Mouse (Mus musculus): ENCODE measurements at regions not wholly inside any gene's neighbourhood (a gene's known extent, or its start where the extent isn't known, plus 50 kb on each side); places are given as distances from the start of the nearest gene placed in this dataset.

DNA sequence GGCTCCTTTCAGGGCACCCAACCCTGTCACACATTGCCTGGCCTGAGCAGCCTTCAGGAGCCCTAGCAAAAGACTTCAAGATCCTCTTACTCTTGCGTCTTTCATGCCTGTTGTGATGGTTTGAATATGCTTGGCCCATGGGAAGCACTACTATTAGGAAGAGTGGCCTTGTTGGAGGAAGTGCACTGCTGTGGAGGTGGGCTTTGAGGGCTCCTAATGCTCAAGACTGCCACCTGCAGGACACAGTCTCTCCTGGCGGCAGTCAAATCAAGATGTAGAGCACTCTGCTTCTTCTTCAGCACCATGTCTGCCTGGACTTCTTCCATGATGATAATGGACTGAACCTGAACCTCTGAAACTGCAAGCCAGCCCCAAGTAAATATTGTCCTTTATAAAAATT is 73.0 kb downstream of the Tsen15 start:
- no peak for DNase-seq

DNA sequence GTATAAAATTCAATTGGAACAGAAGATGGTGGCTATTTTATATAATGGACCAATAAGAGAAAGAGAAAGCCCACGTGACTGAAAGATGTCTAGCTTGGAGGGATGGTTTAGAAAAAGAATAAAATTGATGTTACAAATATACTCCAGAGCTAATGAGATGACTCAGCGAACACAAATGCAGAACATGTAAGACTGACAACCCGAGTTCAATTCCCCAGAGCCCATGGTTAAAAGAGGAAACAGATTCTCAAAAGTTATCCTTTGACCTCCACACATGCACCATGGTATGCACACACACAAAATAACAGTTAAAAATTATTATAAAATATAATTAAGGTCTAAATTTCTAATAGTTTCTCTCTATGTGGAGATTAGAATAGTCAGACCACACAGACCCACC is 81.0 kb downstream of the Tsen15 start:
- no peak for DNase-seq

DNA sequence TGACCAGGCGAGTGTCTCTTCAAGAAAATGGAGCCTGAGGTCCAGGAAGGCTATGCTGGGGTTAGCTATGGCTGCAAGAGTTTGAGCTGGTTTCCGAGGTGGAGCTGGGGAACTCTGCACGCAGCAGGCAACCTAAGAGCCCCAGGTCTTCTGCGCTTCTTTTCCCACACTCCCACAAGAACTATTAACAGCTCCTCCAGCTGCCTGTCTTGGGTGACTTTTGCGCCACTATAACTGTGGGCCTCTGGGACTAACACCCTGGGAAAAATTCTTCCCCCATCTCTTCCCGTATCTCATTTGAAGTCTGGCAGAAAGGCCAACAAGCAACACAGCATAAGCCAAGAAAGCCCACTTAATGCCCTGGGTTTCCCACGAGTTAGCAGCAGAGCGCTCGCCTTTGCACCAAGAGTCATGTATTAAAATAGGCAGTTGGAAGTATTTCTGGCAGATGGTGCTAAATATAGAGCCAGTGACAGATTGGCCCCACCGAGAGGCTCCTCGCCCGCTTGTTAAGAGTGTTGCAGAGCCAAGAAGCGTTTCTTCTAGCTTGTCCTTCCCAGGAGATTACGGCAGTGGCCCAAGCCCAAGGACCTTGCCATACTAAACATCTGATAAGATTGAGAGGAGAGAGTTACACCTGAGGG is 81.9 kb downstream of the Tsen15 start:
- no peak for DNase-seq

DNA sequence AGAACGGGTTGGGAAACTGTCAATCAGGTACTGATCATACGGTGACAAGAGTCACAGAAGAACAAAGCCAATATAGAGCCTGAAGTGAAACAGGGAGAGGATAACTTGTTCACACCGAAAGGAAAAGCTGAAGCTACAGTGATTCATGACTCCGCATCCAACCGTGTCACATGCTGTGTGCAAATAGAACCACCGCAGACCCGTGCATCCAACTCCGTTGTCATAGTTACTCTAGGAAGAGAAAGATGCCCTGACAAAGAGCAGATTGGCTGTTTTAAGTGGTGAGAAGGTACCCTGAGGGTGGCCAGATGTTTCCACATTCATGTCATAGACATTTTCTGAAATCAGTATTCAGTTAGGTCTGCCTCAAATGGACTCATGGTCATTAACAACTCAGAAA is 85.1 kb downstream of the Tsen15 start:
- DNase-seq, result no peak

DNA sequence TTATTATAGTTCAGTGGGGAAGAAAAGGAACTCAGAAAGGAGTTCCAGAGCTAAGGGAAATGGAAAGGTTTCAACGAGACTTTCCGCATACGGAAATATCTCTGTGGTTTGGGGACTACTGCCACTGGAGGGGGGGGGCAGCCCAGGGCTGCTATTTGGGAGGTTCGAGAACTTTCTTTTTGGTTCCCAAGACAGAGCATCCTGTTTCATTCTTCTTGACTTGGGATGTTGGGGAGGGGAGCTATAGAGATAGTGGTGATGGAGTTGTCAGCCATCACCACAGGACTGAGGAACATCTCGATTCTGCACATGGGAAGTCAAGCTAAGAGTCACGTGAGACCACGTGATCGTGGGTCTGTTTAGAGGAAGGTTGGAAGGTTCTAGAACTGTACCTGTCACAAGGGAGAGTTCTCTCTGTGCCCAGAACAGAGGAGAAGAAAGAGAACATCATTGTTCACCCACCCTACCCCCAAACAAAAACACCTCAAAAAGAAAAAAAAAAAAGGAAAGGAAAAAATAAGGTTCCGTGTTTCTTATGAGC is 94.2 kb downstream of the Tsen15 start:
- DNase-seq, result no peak

DNA sequence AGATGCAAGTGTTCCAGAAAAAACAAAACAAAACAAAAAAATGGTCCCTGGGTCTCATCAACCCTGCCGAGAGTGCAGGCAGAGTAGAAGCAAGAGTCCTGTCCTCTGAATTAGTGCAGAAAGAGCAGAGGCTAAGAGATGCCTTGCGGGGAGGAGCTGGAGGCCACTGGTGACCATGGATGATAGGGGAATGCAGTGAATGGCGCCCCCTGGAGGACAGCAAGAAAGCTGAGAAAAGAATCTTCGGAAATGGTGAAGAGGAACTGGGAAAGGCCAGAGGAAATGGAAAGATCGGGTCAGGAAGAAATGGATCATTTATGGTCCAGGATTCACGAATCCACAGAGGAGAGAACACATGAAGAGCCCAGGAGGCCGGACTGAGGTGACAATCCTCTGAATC is 95.7 kb downstream of the Tsen15 start:
- peak; percentile 75 for DNase-seq

DNA sequence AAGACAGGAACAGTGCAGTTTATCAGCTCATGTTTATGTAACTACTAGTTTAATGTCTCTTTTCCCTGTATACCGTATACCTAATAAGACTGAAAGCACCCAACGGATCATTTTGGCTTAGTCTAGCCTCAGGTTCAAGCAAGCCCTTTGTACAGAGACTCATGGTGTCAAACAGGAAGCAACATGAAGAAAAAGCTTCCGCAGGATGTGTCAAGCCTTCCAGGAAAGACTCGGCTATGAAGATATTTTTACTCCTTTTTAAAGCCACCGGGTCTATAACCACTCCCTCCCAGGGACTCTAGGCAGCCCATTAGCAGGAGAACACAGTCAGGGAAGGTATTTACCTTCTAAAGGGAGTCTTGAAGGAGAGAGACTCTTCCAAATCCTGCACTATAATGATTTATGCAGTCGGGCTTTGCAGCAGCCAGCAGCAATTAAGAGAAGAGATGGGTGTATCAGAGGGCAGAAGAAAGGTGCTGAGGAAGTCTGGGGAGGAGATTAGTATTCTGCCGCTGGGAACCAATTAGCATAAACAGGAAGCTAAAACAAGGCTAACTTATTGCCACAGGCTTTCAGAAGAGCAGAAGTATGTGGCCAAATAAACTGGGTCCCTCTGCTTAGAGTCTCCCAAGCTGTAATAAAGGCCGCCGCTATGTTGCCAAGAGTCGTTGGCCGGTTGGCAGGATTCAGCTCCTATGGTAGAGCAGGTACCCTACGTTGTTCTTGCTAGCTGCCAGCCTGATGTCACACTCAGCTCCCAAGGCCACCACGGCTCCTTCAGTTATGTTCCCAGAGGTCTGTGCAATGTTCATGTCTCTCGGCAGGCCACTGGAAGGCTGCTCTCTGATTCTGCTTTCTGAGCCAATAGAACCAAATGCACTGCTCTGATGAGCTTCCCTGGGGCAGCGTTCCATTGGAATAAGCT is 98.7 kb downstream of the Tsen15 start:
- no peak for DNase-seq

DNA sequence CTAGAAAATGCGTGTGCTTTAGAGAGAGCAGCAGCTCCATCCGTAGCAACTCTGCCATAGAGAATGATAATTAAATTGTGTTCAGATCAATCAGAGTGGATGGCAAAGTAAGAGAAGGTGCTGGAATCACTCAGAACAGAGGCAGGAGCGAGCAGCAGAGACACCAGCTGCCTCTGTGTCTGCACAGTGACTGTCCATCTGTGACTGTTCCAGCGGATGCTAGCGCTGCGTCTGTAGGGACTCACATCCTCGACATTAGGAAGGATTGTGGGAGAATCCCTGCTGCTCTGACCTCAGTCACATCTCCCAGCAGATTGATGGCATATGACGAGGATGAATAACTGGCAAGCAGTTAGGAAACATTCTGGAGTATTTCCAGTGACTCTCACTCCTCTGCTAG is 99.8 kb downstream of the Tsen15 start:
- DNase-seq, result no peak

DNA sequence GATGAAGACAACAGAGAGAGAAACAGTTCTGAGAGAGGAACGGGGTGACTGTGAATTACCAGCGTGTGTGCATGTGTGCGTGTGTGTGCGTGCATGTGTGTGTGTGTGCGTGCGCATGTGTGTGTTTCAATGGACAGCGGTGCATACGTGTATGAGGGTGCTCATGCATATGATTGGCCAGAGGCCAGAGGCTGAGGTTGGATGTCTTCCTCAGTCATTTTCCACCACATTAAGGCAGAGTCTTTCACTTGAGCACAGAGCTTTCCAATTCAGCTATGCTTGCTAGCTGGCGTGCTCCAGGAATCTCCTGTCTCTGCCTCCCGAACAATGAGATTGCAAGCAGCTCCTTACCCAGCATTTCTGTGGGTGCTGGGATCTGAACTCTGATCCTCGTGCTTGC is 104.4 kb downstream of the Tsen15 start:
- DNase-seq, result no peak

DNA sequence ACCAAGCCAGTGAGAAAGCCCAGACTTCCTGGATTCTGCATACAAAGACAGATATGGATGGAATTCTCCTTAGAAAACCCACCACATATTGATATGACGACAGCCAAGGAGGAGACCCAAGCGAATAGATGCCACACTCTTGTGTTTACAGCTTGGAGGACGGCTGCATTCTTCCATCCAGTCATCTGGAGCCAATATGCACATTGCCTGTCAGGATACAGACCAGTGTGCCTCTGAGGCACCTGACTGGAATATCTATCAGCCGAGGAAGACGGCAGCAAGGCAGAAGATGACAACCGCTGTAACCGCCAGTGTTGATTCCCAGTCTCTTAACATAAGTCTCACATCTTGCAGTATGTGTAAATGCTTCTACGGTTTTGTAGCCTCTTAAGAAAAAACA is 105.3 kb downstream of the Tsen15 start:
- no peak for DNase-seq

DNA sequence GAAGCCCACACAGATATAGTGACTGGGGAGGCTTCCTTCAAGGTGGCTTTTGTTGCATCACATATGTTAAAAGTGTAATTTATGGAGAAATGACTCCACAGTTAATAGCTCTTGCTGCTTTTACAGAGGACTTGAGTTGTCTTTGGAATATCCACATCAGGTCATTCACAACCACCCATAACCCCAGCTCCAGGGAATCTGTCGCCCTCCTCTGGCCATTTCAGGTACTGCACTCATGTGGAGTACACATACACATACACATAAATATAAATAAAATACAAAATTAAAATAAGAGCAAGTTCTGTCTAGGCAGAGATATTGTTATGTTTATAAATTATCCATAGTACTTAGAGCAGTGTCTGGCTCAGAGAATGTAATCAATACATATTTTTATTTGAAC is 106.5 kb downstream of the Tsen15 start:
- no peak for DNase-seq

DNA sequence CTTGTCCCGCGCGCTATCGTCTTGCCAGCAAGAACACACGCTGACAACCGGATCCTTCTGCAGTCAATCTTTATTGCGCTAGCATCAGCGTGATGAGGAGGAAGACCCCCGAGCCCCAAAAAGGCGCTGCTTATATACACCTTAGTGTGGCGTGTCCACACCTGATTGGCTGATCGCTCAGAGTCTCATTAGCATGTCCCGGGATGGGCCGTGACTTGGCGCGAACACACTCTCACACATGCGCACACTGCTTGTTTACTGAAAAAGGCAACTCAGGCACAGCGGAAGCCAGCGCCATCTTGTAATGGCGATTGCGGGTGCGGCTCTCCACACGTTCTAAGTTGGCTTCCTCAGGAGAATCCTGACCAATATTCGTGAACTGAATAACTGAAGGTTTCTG is 111.5 kb downstream of the Tsen15 start:
- no peak for DNase-seq

DNA sequence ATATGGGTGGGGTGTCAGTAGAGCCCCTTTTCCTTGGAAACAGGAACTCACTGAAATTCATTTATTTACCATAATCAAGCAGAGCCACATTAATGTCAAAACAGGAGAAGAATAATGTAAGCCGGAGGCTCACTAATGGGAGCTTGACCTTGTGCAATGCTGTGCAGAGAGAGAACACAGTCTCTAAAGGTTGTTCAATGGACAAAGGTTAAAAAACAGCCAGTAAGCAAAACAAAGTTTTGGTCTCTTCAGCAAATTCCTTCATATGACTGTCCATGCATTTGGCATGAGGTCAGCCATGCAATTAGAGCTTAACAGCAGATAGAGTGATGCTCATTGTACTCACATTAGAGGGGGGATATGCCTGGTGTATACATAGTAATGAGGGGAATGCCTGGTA is 113.1 kb downstream of the Tsen15 start:
- no peak for DNase-seq

DNA sequence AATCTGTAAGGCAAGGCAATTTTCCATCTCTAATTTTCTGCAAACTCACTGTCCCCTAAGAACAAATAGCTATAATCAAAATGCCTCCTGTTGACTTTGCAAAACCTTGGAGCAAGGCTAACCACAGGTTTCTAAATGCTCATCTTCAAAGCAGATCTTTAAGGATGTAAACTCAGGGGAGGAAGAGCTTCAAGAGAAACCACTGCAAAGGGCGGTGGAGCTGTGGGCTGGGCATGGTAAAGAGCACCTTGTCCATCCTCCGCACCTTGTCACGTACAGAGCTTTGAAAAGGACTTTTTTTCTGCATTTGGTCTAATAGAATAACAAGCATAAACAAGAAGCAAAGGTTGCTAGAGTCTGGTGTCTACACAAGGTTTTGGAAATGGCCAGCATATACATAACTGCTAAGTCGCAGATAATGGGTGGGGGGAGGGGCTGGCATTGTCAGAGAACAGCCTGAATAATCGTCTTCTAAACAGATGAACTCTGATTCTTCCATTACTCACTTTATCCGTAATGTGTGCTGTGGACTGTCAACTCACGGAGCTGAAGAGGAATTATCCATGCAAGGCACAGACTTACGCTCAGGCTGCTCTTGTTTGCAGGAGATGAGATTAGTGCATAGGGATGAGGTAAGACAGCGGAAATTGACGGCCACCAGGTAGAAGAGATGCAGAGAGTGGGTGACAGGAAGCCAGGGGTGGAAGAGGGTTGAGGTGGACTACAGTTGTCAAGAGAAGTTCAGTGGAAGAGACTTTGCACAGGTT is 116.4 kb downstream of the Tsen15 start:
- no peak for DNase-seq

DNA sequence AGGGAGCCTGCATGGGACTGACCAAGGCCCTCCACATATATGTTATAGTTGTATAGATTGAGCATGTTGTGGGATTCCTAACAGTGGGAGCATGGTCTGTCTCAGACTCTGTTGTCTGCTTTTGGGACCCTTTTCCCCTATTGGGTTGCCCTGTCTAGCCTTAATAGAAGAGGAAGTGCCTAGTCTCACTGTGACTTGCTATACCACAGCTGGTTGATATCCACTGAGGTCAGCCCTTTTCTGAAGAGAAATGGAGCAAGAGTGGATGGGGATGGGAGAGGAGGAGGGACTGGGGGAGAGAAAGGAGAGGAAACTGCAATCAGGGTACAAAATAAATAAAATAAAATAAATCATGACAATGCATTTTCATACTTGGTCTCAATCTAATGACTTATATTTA is 120.1 kb downstream of the Tsen15 start:
- DNase-seq, result no peak

DNA sequence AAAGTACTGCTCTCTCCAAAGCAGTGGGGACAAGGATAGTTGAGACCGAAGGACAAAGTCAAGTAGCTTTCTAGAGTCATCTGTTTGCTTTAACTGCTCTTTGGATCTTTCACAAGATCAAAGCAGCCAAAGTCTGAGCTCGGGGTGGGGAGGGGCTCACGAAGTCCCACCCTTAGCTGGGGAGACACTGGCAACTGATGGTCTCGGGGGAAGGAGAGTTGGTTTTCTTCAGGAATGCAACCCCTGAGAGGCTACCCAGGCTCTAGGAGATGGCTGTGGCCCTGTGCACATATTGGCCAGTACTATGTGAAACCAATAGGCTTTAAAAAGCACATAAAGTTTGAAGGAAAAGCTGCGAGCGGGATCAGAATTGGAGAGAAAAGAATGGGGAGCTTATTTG is 121.5 kb downstream of the Tsen15 start:
- no peak for DNase-seq

DNA sequence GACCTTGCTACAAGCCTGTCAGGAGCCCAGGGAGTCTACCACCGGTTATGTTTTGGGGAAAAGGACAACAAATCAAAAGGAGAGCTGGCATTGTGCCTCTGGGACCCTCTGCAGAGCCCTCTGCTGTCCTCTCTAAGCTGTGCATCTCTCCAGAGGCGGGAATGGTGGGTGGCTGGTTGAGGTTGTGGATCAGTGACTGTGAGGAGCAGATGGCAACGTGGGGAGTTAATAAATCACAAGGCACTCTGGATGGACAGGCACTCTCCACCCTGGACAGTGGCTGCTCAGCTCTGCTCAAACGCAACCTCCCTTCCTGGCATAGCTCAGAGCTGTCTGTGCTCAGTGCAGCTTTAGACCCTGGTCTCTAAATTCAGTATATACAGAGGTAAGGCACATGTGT is 125.0 kb downstream of the Tsen15 start:
- DNase-seq, result no peak

DNA sequence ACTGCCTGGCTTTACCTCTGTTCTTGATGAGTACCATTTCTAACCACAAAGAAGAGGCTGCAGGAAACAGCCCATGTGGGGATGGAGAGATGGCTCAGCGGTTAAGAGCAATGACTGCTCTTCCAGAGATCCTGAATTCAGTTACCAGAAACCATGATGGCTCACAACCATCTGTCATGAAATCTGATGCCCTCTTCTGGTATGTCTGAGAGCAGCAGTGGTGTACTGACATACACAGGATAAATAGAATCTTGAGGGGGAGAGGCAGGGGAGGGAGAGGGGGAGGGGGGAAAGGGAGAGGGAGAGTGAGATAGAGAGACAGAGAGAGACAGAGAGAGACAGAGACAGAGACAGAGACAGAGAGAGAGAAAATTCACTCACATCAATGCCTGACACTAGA is 125.5 kb downstream of the Tsen15 start:
- no peak for DNase-seq

DNA sequence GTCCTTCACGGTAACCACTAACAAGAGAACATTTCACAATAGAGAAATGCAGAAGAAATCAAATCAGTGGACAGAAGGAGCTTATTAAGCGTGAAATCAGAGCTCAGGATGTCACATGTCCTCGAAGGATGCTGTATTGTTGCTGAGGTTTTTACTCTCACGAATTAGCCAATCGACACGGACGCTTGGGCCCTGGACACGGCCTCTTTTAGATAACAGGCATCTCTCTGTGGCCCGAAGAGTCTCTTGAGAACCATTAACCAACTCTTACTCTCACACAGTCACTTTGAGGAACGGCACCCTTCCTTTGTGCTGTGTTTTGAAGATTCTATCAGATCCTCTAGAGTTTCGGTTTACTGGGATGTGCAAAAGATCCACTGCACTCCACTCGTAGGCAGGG is 128.2 kb downstream of the Tsen15 start:
- no peak for DNase-seq

DNA sequence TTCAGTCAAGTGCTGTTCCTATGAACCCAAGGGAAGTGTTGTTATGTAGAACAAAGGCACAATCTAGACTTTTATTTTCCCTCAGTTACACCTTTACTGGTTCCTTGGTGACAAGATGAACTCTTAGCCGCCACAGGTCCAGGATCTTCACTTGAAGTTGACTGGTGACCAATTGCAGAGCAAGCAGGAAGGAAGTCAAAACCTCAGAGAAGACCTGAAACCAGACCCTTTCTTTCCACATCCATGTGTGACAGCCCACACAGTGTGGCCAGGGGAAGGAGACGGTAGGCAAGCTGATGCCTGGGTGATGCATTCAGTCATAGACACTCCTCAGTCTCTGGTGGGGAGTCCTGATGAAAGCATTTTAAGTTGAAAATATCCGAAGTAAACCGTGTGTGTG is 132.6 kb downstream of the Tsen15 start:
- DNase-seq, result no peak

DNA sequence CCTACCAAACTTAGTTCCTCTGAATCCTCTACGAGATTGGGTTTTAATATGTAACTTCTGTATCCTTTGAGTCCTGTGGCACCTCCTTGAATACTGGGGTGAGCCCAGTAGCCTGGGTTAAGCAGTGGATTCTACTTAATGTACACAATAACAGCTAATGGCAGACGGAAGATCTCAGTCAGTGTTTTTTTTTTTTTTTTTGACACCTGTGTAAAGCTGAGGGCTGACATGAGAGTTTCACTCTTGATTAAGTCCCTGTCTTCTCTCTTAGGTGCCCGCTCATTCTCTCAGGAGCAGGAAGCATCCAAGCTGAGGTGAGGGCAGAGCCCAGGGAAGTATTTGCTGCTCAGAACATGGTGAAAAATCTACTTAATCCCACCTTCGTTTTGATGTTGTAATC is 133.0 kb downstream of the Tsen15 start:
- DNase-seq, result no peak

DNA sequence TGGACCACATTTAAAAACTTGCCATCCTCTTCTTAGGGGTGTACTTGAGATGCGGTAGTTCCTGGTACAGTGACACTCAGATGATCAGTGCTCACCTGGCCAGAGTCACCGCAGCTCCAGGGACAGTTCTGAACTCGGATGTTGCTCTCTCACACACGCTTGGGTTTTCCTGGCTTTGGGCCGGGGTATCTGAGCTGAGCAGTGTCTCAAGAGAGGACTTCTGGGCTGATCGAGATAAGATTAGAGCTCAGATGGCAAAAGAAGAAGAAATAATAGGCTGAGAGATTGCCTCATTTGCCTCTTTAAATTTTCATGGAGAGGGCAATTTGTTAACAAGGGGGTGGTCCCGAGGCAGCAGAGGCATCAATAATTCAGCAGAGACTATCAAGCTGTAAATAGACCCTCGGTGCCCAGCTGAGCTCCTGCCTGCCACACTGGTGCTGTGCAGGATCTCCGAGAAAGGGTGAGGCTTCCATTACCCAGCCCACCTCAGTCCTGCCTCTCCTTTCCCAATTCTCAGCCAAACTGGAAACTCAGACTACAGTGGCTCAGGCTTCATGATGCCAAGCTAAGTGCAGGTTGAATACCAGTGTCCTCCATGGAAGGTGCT is 133.7 kb downstream of the Tsen15 start:
- DNase-seq, result no peak

DNA sequence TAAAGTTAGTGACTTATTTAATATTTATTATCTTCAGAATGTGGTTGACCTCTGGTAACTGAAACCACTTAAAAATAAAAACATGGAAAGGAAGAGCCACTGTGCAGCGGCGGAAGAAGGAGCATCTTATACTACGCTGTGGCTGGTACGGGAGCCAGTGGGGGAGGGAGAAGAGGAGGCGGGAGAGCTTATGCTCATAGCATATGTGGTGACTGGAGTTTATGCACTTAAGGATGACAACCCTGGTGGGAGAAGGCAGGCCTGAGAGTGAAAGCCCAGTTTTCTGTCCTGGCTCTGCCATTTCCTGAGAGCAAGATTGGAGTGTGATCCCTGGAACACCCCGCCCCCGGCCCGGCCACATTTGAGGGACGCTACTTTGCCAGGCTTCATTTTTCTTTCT is 145.5 kb downstream of the Tsen15 start:
- no peak for DNase-seq

Data from kidney, adult 18-20 months (tissue).